Comparison of ENCODE assay signal across 25 mouse cellular contexts in genomic region chr4:43859886-43860285, GRCm38 (mm10). TPM values are rescaled to one million over a fixed set of nuclear protein-coding genes. Genes with fewer than 3 reads are reported as not detected.
"Had no signal": no experiment of that assay in that cellular context is flagged by ENCODE, and none has a peak within 500 bp of the region (broad histone marks: within the 10 kb centered on the region; RNA-seq: fewer than 3 reads in every experiment).

No protein-coding gene starts in this region.

- H3K4me1 ChIP-seq: lung, embryonic 15.5 days; midbrain, embryonic 12.5 days; neural tube, embryonic 12.5 days had no signal

- H3K27ac ChIP-seq: liver, embryonic 14.5 days; lung, embryonic 15.5 days; macrophage; midbrain, embryonic 12.5 days; neural tube, embryonic 12.5 days had no signal

- H3K4me3 ChIP-seq: lung, embryonic 15.5 days; megakaryocyte, embryonic 14.5 days; midbrain, embryonic 12.5 days; neural tube, embryonic 12.5 days had no signal

- H3K27me3 ChIP-seq: lung, embryonic 15.5 days; neural tube, embryonic 12.5 days had no signal

- DNase-seq: lung, adult 2 months; lung, postnatal 14 days; lung, postnatal 36 days; midbrain, embryonic 14.5 days; right cerebral cortex, postnatal 14 days; spleen, adult 18-20 months; thymus, adult 18-20 months; thymus, postnatal 14 days; thymus, postnatal 36 days had no signal

- ATAC-seq: lung, postnatal 0 days had no signal

- H3K9ac ChIP-seq: liver, embryonic 14.5 days; lung, embryonic 15.5 days; midbrain, embryonic 12.5 days; neural tube, embryonic 12.5 days had no signal

- H3K4me2 ChIP-seq: lung, embryonic 15.5 days; midbrain, embryonic 12.5 days; neural tube, embryonic 12.5 days had no signal

- H3K9me3 ChIP-seq: lung, embryonic 15.5 days; midbrain, embryonic 12.5 days; neural tube, embryonic 12.5 days had no signal

- H3K36me3 ChIP-seq: lung, embryonic 15.5 days; midbrain, embryonic 12.5 days; neural tube, embryonic 12.5 days had no signal

RNA-seq across cellular contexts. Expression of gene Olfr155, which starts 8.5 kb away (rescaled TPM):
- total RNA-seq: megakaryocyte progenitor cell, adult 5-6 weeks; midbrain, postnatal 0 days; monocyte, adult 5-6 weeks; neutrophil, adult 5-6 weeks had no signal
- polyA plus RNA-seq: liver, embryonic 14.5 days; liver, embryonic 16.5 days; lung, adult 2 months; lung, embryonic 15.5 days; lung, postnatal 0 days; macrophage; midbrain, embryonic 12.5 days; midbrain, embryonic 14.5 days; midbrain, postnatal 0 days; neural tube, embryonic 12.5 days; neural tube, embryonic 14.5 days; stomach, embryonic 14.5 days; stomach, embryonic 16.5 days; thymus, postnatal 0 days had no signal

RNA-seq across cellular contexts. Expression of gene Olfr157, which starts 19.9 kb away (rescaled TPM):
- total RNA-seq: megakaryocyte progenitor cell, adult 5-6 weeks; midbrain, postnatal 0 days; monocyte, adult 5-6 weeks; neutrophil, adult 5-6 weeks had no signal
- polyA plus RNA-seq: liver, embryonic 14.5 days; liver, embryonic 16.5 days; lung, adult 2 months; lung, embryonic 15.5 days; lung, postnatal 0 days; macrophage; midbrain, embryonic 12.5 days; midbrain, embryonic 14.5 days; midbrain, postnatal 0 days; neural tube, embryonic 12.5 days; neural tube, embryonic 14.5 days; stomach, embryonic 14.5 days; stomach, embryonic 16.5 days; thymus, postnatal 0 days had no signal

RNA-seq across cellular contexts. Expression of gene Olfr156, which starts 36.2 kb away (rescaled TPM):
- total RNA-seq: megakaryocyte progenitor cell, adult 5-6 weeks; midbrain, postnatal 0 days; monocyte, adult 5-6 weeks; neutrophil, adult 5-6 weeks had no signal
- polyA plus RNA-seq: liver, embryonic 14.5 days; liver, embryonic 16.5 days; lung, adult 2 months; lung, embryonic 15.5 days; lung, postnatal 0 days; macrophage; midbrain, embryonic 12.5 days; midbrain, embryonic 14.5 days; midbrain, postnatal 0 days; neural tube, embryonic 12.5 days; neural tube, embryonic 14.5 days; stomach, embryonic 14.5 days; stomach, embryonic 16.5 days; thymus, postnatal 0 days had no signal
